Mouse (Mus musculus) kidney, postnatal 0 days (tissue): Measurements from ENCODE around the gene Slc25a41. TPM values are rescaled to one million over a fixed set of nuclear protein-coding genes. Genes with fewer than 3 reads are reported as not detected.
"Not testable (repeated sequence)": the region's sequence is repeated elsewhere in the genome, so short reads cannot be mapped to it uniquely, and the experiment has no call there.

ENCODE experiments used
- ATAC-seq: fragments of 200-750 bp; cut with Nextera tagmentation; replicated peaks from 2 replicates; pipeline ENCODE4 v1.8.0; 2017; ENCODE audit warnings: low read depth, moderate number of reproducible peaks, moderate TSS enrichment, moderate library complexity; ENCODE audit not compliant: low FRiP score
- DNase-seq: peaks from one replicate; pipeline ENCODE4 v3.0.0-alpha.2; 2016; ENCODE audit warnings: low spot score
- H3K27ac ChIP-seq: fragments of 300-500 bp; sonication (generic); 2 replicates; pipeline ENCODE4 v1.5.1; 2014; ENCODE audit warnings: mild to moderate bottlenecking
- H3K27me3 ChIP-seq: fragments of 300-500 bp; sonication (generic); 2 replicates; pipeline ENCODE4 v1.6.1; 2014; ENCODE audit warnings: low read length, mixed read lengths; ENCODE audit not compliant: insufficient read depth
- H3K36me3 ChIP-seq: fragments of 300-500 bp; sonication (generic); 2 replicates; pipeline ENCODE4 v1.6.1; 2014; ENCODE audit warnings: low read length, mixed read lengths; ENCODE audit not compliant: insufficient read depth
- H3K4me1 ChIP-seq: fragments of 300-500 bp; sonication (generic); replicated peaks from 2 replicates; pipeline ENCODE4 v1.6.1; 2014; ENCODE audit warnings: antibody characterized with exemption, low read length, mixed read lengths; ENCODE audit not compliant: insufficient read depth
- H3K4me2 ChIP-seq: fragments of 300-500 bp; sonication (generic); 2 replicates; pipeline ENCODE4 v1.6.1; 2014; ENCODE audit warnings: mild to moderate bottlenecking, low read length, moderate library complexity, mixed read lengths
- H3K4me3 ChIP-seq: fragments of 300-500 bp; sonication (generic); replicated peaks from 2 replicates; pipeline ENCODE4 v1.5.1; 2014; ENCODE audit warnings: low read depth, low read length
- H3K9ac ChIP-seq: fragments of 300-500 bp; sonication (generic); 2 replicates; pipeline ENCODE4 v1.6.1; 2014; ENCODE audit warnings: low read depth, low read length
- H3K9me3 ChIP-seq: fragments of 300-500 bp; sonication (generic); replicated peaks from 2 replicates; pipeline ENCODE4 v1.6.1; 2016; ENCODE audit warnings: low read length, inconsistent platforms, mixed read lengths
- CTCF ChIP-seq: IDR thresholded peaks from 2 replicates; pipeline ENCODE4 v1.5.1; 2016; ENCODE audit warnings: antibody characterized with exemption, low read depth, mild to moderate bottlenecking, moderate library complexity
- WGBS: fragments of 180-500 bp; shearing (Covaris S2); extraction: QIAGEN DNeasy Blood & Tissue Kit; methylation state at CpG from one replicate; pipeline ENCODE4 v1.1.7; 2014; 5-methylcytosine and 5-hydroxymethylcytosine counted together
- polyA plus RNA-seq: library from polyadenylated mRNA; unstranded; fragments of >200 nt; fragmentation: Nextera tagmentation; extraction: Ambion mirVana; gene quantifications from 2 replicates; pipeline ENCODE4 v1.2.1, GENCODE M21; 2015

The Slc25a41 gene
- polyA plus RNA-seq, 1 experiment from 2014 or later = not detected

DNA sequence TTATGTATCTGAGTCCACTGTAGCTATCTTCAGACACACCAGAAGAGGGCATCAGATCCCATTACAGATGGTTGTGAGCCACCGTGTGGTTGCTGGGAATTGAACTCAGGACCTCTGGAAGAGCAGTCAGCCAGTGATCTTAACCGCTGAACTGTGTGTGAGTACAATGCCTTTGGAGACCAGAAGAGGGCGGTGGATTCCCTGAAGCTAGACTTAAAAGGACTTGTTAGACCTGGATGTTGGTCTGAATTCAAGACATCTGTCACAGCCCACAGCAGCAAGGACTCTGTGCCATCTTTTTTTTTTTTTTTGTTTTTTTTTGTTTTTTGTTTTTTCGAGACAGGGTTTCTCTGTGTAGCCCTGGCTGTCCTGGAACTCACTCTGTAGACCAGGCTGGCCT is 10.2 kb upstream of the Slc25a41 start:
- not testable (repeated sequence) for H3K4me3 ChIP-seq, DNase-seq, H3K4me2 ChIP-seq, H3K27ac ChIP-seq, H3K9ac ChIP-seq, H3K4me1 ChIP-seq, H3K9me3 ChIP-seq, H3K27me3 ChIP-seq, ATAC-seq
- peak; percentile 42; the same call in 1 of the 2 replicates for TF ChIP-seq CTCF
- WGBS = 89% methylated on average over 4 of the region's 4 CpGs
- peaks cover 11% of the 10 kb centered on the region for H3K36me3 ChIP-seq

- DNase-seq (no peak), ATAC-seq (no peak)
- TF ChIP-seq CTCF = no peak
- Histone ChIP-seq H3K27ac (no peak overlapping the region), H3K36me3 (peaks cover 11% of the 10 kb centered on the region), H3K4me3 (no peak overlapping the region), H3K4me1 (no peaks in the 10 kb centered on the region), H3K9ac (no peak overlapping the region), H3K27me3 (no peaks in the 10 kb centered on the region), H3K4me2 (no peak overlapping the region), H3K9me3 (no peaks in the 10 kb centered on the region)
- WGBS = 90% methylated on average over 3 of the region's 3 CpGs
Measured at GRCm38 (mm10) chr17:57048816-57049215, 7.4 kb upstream of the Slc25a41 start.

- WGBS = 51% methylated on average over 5 of the region's 5 CpGs
Measured at GRCm38 (mm10) chr17:57047406-57047805, 6.0 kb upstream of the Slc25a41 start.

DNA sequence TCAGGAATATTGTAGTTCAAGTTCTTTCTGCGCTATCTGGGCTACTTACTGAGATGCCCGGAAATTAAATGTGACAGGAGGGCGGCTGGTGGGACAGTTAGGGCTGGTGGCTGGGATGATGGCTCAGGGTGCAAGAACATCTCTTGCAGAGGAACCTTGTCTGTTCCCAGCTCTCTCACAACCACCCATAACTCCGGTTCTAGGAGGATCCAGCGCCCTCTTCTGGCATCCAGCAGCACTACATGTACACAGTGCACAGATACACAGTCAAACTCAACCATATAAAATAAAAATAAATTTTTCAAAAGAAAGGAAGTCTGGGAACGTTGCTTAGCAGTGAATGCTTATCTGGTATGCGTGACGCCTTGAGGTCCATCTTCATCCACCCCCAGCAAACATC is 2.5 kb downstream of the Slc25a41 start:
- Histone ChIP-seq H3K27ac (no peak overlapping the region), H3K4me2 (no peak overlapping the region), H3K4me3 (no peak overlapping the region), H3K9me3 (no peaks in the 10 kb centered on the region), H3K36me3 (no peaks in the 10 kb centered on the region), H3K27me3 (no peaks in the 10 kb centered on the region), H3K4me1 (no peaks in the 10 kb centered on the region), H3K9ac (no peak overlapping the region)
- no peak for DNase-seq
- 51% methylated on average over 8 of the region's 8 CpGs for WGBS
- peak; percentile 43; the same call in 1 of the 2 replicates for TF ChIP-seq CTCF
- no peak for ATAC-seq

More at GRCm38 (mm10) chr17:57047406-57047805, 6.0 kb upstream of the Slc25a41 start:
- Histone ChIP-seq H3K4me3 (no peak overlapping the region), H3K9ac (no peak overlapping the region), H3K4me2 (no peak overlapping the region), H3K36me3 (peaks cover 5% of the 10 kb centered on the region), H3K27me3 (no peaks in the 10 kb centered on the region), H3K9me3 (no peaks in the 10 kb centered on the region), H3K27ac (no peak overlapping the region), H3K4me1 (no peaks in the 10 kb centered on the region)
- TF ChIP-seq CTCF = no peak
- DNase-seq (no peak), ATAC-seq (peak; percentile 25)

GRCm38 (mm10) chr17:57032854-57033253 is 8.6 kb downstream of the Slc25a41 start:
- 84% methylated on average over 4 of the region's 4 CpGs for WGBS
- TF ChIP-seq CTCF = no peak
- DNase-seq (no peak), ATAC-seq (no peak)
- no peaks in the 10 kb centered on the region for H3K27me3 ChIP-seq
- peaks cover 3% of the 10 kb centered on the region; the same call in 1 of the 2 replicates for H3K36me3 ChIP-seq
- no peak overlapping the region; the same call in 1 of the 2 replicates for H3K27ac ChIP-seq
- H3K4me2 ChIP-seq = no peak overlapping the region
- peaks cover 13% of the 10 kb centered on the region; the same call in 1 of the 2 replicates for H3K4me1 ChIP-seq
- H3K4me3 ChIP-seq = no peak overlapping the region
- no peak overlapping the region for H3K9ac ChIP-seq
- H3K9me3 ChIP-seq = no peaks in the 10 kb centered on the region

DNA sequence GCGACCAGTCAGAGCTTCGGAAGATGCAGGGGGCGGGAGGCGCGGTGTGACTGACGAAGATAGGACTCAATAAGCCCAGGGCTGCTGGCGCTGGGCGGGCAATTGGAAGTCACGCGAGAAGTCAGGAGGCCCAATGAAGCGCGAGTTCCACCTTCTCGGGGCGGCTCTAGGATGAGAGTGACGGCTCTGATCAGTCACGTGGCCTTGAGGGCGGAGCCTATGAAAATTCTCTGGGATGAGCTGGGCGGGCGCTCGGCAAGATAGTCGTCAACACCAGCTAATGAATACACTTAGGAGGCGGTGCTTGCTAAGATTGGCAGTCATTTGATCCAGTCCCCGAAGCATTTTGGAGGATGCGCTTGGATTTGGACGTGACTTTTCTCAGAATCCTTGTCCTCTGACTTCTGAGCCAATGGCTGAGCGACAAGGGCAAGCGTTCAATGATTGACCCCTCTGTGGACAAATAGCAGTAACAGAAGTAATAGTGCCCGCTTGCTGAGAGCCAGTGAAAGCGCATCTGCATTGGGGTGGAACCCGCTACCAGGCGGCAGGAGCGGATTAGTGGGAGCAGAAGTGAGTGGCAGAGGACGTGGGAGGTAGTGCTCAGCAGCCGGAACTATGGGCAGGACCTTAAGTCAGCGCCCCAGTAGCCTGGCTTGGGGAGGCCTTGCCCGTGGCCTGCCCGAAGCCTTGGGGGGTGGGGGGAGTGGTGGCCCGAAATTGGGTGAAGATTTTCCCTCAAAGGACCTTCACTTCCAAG is 9.6 kb downstream of the Slc25a41 start:
- peak; percentile 98 for ATAC-seq
- Histone ChIP-seq H3K9me3 (no peaks in the 10 kb centered on the region), H3K4me3 (peak overlapping the region; percentile 22), H3K4me1 (peaks cover 13% of the 10 kb centered on the region; the same call in 1 of the 2 replicates), H3K9ac (peak overlapping the region; percentile 49; the same call in 1 of the 2 replicates), H3K27ac (peak overlapping the region; percentile 76), H3K36me3 (peaks cover 14% of the 10 kb centered on the region; the same call in 1 of the 2 replicates), H3K4me2 (peak overlapping the region; percentile 46), H3K27me3 (no peaks in the 10 kb centered on the region)
- under 1% methylated on average over 38 of the region's 38 CpGs for WGBS
- DNase-seq = peak; percentile 100
- peak; percentile 16; the same call in 1 of the 2 replicates for TF ChIP-seq CTCF
